Mouse (Mus musculus): ENCODE results near the gene Rin2. TPM values are rescaled to one million over a fixed set of nuclear protein-coding genes. Genes with fewer than 3 reads are reported as not detected.
A peak's percentile ranks its signal among the peaks of the same experiment; 100 is the strongest.
"Not testable (repeated sequence)": the region's sequence is repeated elsewhere in the genome, so short reads cannot be mapped to it uniquely, and the experiment has no call there.

The Rin2 gene
- total and polyA plus RNA-seq, 3 experiments, result 0.05 to 0.10 (median 0.08) TPM

DNA sequence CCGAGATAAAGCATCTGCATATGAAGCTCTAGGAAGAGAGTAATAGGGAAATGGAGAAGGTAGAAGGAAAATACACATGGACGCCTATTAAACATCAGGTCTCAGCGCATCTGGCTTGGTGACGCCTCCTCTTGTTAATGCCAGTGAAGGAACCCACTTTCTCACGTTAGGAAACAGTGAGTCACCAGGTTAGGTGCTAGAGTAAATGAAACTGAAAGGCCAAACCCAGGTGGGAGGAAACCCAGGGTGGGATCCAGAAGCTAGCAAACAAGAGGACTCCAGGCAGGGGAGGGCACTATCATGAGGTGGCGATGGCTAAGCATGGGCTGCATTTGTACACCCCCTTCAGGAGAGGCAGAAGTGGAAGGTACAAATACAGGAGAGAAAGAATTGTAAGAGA lies 230.1 kb downstream of the Rin2 start (continued):
- TF ChIP-seq ZKSCAN1 (IDR thresholded peaks at IDR 0.05; ENCODE audit: borderline replicate concordance, low read depth, low read length), result no peak
- TF ChIP-seq GABPA (IDR thresholded peaks at IDR 0.05; ENCODE audit: insufficient replicate concordance, low read depth, low read length), result no peak
- TF ChIP-seq TBP (conservative IDR thresholded peaks at IDR 0.05; ENCODE audit: low read depth, low read length), result 0 out of 2 replicates have a peak, but pooled peaks have one; percentile 50
- TF ChIP-seq MYC (IDR thresholded peaks at IDR 0.05; ENCODE audit: low read depth, low read length), result peak; percentile 24; the same call in 1 of the 2 replicates
- TF ChIP-seq CTCF (conservative IDR thresholded peaks at IDR 0.05 in 1 of 2, IDR thresholded peaks at IDR 0.05 in 1 of 2; ENCODE audit: low read depth in 2 of 2, low read length in 2 of 2), result peak in 1 of 2 experiments; percentile 21; a peak in 2 of 4 replicates

DNA sequence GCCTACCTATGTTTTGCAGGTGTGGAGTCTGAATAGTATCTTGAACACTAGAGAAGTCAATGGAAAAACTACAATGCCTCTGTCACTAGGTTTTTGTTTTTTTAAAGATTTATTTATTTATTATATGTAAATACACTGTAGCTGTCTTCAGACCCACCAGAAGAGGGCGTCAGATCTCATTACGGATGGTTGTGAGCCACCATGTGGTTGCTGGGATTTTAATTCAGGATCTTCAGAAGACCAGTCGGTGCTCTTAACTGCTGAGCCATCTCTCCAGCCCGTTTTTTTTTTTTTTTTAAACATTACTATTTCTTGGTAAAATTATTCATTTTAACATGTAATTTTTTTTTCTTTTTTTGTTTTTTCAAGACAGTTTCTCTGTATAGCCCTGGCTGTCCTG lies 230.9 kb downstream of the Rin2 start:
- Histone ChIP-seq H3K79me2 (replicated peaks; ENCODE audit: control insufficient read depth, extremely low read depth, insufficient read depth, poor library complexity, severe bottlenecking) (peaks cover 74% of the 10 kb centered on the region), H3K36me3 (replicated peaks in 1 of 2; ENCODE audit: control insufficient read depth in 1 of 2, insufficient read depth in 1 of 2, low read length in 1 of 2) (peaks cover 24 to 43% of the 10 kb centered on the region in 2 experiments), H3K4me3 (replicated peaks in 1 of 3; ENCODE audit: low read depth in 2 of 3, low read length in 2 of 3, poor library complexity in 1 of 3) (peak overlapping the region in 1 of 3 experiments; percentile 21), H3K4me1 (ENCODE audit: control insufficient read depth in 1 of 2, insufficient read depth in 2 of 2) (peaks cover 5 to 48% of the 10 kb centered on the region in 2 experiments), H3K27ac (ENCODE audit: insufficient read depth, low read depth) (peak overlapping the region; percentile 28; the same call in 1 of the 2 replicates), H3K9ac (ENCODE audit: insufficient read depth, low read depth) (peak overlapping the region; percentile 21; the same call in 1 of the 2 replicates), H3K4me2 (ENCODE audit: insufficient read depth, low read depth, poor library complexity, severe bottlenecking) (peak overlapping the region; percentile 84; the same call in 1 of the 2 replicates)
- dilution Hi-C loops (cut with MboI; ENCODE audit: extremely low pct_ligation_motif_present, extremely low pct_unique_long_range_greater_than_20kb, low sequenced_read_pairs); H3K27me3 ChIP-seq (replicated peaks); in situ Hi-C loops (cut with MboI; ENCODE audit: low pct_ligation_motif_present, low pct_unique_long_range_greater_than_20kb, low sequenced_read_pairs); DNase-seq (ENCODE audit: extremely low read depth); H3K9me3 ChIP-seq (replicated peaks; ENCODE audit: low read length): not testable (repeated sequence)
- TF ChIP-seq ZNF384 (IDR thresholded peaks at IDR 0.05; ENCODE audit: low read depth, low read length) (0 out of 2 replicates have a peak, but pooled peaks have one; percentile 8), CTCF (conservative IDR thresholded peaks at IDR 0.05 in 1 of 2, IDR thresholded peaks at IDR 0.05 in 1 of 2; ENCODE audit: low read depth in 2 of 2, low read length in 2 of 2) (peak in 1 of 2 experiments; percentile 55; a peak in 2 of 4 replicates)

DNA sequence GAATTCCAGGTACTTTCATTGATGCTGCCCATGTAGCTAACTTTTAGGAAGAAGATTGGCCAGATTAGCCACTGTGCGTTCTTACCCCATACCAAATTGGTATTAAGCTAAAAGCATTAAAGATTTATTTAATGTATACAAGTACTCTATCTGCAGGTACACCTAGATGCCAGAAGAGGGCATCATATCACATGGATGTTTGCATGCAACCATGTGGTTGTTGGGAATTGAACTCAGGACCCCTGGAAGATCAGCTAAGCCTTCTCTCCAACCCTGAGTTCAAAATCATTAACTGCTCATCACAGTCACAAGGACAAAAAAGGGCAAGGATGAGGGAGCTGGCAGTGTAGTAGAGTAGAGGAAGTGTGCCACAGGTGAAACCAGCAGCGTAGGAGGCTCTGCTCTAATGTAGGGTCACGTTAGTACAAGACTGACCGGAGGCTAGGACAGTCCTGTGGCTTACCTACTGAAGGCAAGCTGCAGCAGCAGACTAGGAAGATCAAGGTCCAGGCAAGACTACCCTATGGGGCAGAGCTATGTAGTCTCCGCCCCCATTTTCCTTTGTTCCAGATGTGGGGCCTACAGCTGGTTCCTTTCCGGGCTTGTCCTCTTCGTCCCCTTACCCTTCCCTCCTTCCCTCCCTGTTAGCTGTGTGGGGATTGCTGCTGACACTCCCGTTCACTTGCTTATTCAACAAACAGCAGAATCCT lies 246.1 kb downstream of the Rin2 start:
- DNase-seq (ENCODE audit: extremely low read depth), result no peak
- Histone ChIP-seq H3K4me3 (replicated peaks in 1 of 3; ENCODE audit: low read depth in 2 of 3, low read length in 2 of 3, poor library complexity in 1 of 3) (no peak overlapping the region), H3K36me3 (replicated peaks in 1 of 2; ENCODE audit: control insufficient read depth in 1 of 2, insufficient read depth in 1 of 2, low read length in 1 of 2) (peaks cover 49 to 93% of the 10 kb centered on the region in 2 experiments), H3K9me3 (replicated peaks; ENCODE audit: low read length) (no peaks in the 10 kb centered on the region), H3K27ac (ENCODE audit: insufficient read depth, low read depth) (no peak overlapping the region), H3K9ac (ENCODE audit: insufficient read depth, low read depth) (no peak overlapping the region), H3K4me2 (ENCODE audit: insufficient read depth, low read depth, poor library complexity, severe bottlenecking) (no peak overlapping the region), H3K79me2 (replicated peaks; ENCODE audit: control insufficient read depth, extremely low read depth, insufficient read depth, poor library complexity, severe bottlenecking) (no peaks in the 10 kb centered on the region), H3K27me3 (replicated peaks) (no peaks in the 10 kb centered on the region), H3K4me1 (ENCODE audit: control insufficient read depth in 1 of 2, insufficient read depth in 2 of 2) (no peaks in the 10 kb centered on the region)
- in situ Hi-C loops (cut with MboI; ENCODE audit: low pct_ligation_motif_present, low pct_unique_long_range_greater_than_20kb, low sequenced_read_pairs), result no loop called here
- dilution Hi-C loops (cut with MboI; ENCODE audit: extremely low pct_ligation_motif_present, extremely low pct_unique_long_range_greater_than_20kb, low sequenced_read_pairs), result no loop called here
- no peak for TF ChIP-seq TBP (conservative IDR thresholded peaks at IDR 0.05; ENCODE audit: low read depth, low read length)
- TF ChIP-seq UBTF (IDR thresholded peaks at IDR 0.05; ENCODE audit: low read depth, low read length), result no peak
- no peak for TF ChIP-seq NRF1 (IDR thresholded peaks at IDR 0.05; ENCODE audit: low read depth, low read length)
- TF ChIP-seq PAX5 (IDR thresholded peaks at IDR 0.05; ENCODE audit: low read length), result no peak
- no peak for TF ChIP-seq USF2 (conservative IDR thresholded peaks at IDR 0.05; ENCODE audit: low read depth, low read length)
- no peak for TF ChIP-seq CHD2 (IDR thresholded peaks at IDR 0.05; ENCODE audit: low read length)
- TF ChIP-seq ZC3H11A (IDR thresholded peaks at IDR 0.05; ENCODE audit: low read depth, low read length), result no peak
- no peak for TF ChIP-seq ETS1 (conservative IDR thresholded peaks at IDR 0.05; ENCODE audit: low read depth, low read length)
- TF ChIP-seq SIN3A (IDR thresholded peaks at IDR 0.05; ENCODE audit: low read length), result no peak
- TF ChIP-seq POLR2AphosphoS2 (IDR thresholded peaks at IDR 0.05; ENCODE audit: low read depth, low read length), result no peak
- no peak for TF ChIP-seq EP300 (IDR thresholded peaks at IDR 0.05; ENCODE audit: low read length)
- peak; percentile 61; the same call in 1 of the 2 replicates for TF ChIP-seq MYC (IDR thresholded peaks at IDR 0.05; ENCODE audit: low read depth, low read length)
- TF ChIP-seq SMC3 (IDR thresholded peaks at IDR 0.05; ENCODE audit: low read depth, low read length), result peak; percentile 12; the same call in 1 of the 2 replicates
- TF ChIP-seq MAX (IDR thresholded peaks at IDR 0.05; ENCODE audit: low read length), result no peak
- no peak for TF ChIP-seq MXI1 (IDR thresholded peaks at IDR 0.05; ENCODE audit: low read depth, low read length)
- no peak for TF ChIP-seq TCF12 (IDR thresholded peaks at IDR 0.05; ENCODE audit: low read depth, low read length)
- TF ChIP-seq CTCF (conservative IDR thresholded peaks at IDR 0.05 in 1 of 2, IDR thresholded peaks at IDR 0.05 in 1 of 2; ENCODE audit: low read depth in 2 of 2, low read length in 2 of 2), result peak in 1 of 2 experiments; percentile 40; a peak in 3 of 4 replicates
- TF ChIP-seq POLR2A (IDR thresholded peaks at IDR 0.05; ENCODE audit: low read depth, low read length), result no peak
